Mouse (Mus musculus): ENCODE results near the gene Ppp2r3a.

DNA sequence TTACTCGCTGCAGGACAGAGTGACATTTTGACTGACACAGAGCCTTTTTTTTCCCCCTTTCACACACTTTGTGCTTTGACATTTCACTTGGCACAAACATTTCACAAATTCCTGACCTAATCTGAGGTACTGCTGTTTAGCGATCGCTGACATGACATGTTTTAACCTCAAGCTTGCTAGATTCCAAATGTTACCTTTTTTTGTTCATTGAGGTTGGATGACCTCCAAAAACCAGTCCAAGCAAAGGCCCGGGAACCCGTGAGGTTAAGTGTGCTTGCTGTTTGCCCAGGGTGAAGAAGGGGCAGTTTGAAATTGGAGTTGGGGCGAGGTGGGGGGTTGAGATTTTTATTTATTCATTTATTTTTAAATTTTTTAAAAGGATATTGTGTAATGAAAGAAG lies 31.1 kb upstream of the Ppp2r3a start:
- TF ChIP-seq CTCF (conservative IDR thresholded peaks at IDR 0.05; ENCODE audit: low read length) (no peak), POU5F1 (IDR thresholded peaks at IDR 0.05; ENCODE audit: borderline replicate concordance, low read length) (no peak)

All from E14TG2a.4 (cell line).